Mouse (Mus musculus) C2C12 (cell line): Measurements from ENCODE around the gene Nek6.

Source experiments
- CTCF ChIP-seq: IDR thresholded peaks from one replicate; pipeline ENCODE4 v1.5.1; 2011; ENCODE audit not compliant: control insufficient read depth, insufficient read depth, insufficient read length
- MYOD1 ChIP-seq: IDR thresholded peaks from one replicate; pipeline ENCODE4 v1.6.1; 2011; ENCODE audit warnings: low read depth; ENCODE audit not compliant: control insufficient read depth, insufficient read length

DNA sequence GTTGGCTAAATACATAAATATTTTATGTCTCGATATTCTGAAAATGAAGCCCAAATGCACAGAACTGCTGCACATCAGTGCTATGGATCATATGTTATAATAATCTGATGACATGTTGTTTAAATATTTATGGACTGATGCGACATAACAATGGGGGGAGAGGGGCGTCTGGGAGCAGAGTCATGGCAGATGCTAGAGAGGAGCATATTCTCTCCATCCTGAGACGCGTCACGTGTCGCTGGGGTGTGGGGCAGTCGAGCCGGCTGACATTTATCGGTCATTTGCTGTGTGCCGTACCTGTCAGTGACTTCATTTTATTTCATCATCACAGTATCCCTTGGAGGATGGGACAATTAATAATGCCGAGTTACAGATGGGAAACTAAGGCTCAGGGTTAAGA is 10.2 kb downstream of the Nek6 start:
- TF ChIP-seq CTCF: no peak
- no peak for TF ChIP-seq MYOD1
